Mouse (Mus musculus): ENCODE measurements around the gene Gpc1.

Gene Gpc1

DNA sequence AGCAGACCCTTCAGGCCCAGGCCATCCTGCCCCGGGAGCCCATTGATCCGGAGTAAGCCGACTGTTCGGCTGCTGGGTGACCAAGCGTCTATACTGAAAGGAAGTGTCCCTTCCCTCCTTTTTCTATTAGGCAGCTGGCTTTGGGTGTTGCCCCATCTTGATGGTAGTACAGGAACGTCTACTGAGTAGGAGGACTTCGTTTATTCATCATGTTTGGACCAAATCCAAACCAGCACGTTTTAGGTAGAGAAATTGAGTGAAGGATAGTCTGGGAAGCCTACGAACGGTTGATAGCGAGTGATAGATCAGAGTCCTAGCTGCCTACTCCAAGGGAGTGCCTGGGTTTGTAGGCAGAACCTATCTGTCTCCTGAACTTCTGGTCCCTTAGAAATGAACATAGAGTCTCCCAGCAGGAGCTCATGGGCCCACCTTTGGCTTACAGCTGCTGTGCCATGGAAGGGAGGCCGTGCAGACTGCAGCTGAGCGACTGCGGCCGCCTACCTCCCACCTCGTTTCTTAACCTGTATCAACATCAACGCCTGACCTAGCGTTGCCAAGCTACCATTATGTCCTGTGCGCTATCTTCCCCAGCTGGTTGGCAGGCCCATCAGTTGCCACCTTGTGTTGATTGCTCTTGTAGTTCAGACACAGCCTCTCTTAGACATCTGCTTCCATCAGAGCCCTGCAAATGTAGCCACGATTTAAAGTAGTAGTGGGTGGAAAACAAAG lies 76.4 kb downstream of the Gpc1 start:
- in situ Hi-C loops (cut with MboI; ENCODE audit: low pct_unique_long_range_greater_than_20kb in 1 of 2, low sequenced_read_pairs in 2 of 2, unreplicated experiment in 1 of 2), result no loop called here

DNA sequence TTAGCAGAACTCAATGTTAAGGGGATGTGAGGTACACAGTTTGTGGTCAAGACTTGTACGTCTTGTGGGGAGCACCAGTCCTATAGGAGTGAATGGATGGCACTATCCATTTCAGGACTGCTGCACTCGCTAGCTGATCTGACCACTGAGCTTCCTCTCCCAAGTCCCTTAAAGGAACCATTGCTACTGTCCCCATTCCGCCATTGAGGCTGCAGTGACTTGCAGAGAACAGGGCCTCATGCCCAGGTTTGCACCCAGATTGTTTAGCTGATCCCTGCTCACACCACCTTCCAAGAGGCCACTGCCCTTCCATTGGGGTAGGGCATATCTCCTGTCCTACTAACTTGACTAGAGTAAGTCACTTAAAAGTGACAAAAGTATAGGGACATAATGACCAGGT lies 77.2 kb downstream of the Gpc1 start:
- in situ Hi-C loops (cut with MboI; ENCODE audit: low pct_unique_long_range_greater_than_20kb in 1 of 2, low sequenced_read_pairs in 2 of 2, unreplicated experiment in 1 of 2), result no loop called here

DNA sequence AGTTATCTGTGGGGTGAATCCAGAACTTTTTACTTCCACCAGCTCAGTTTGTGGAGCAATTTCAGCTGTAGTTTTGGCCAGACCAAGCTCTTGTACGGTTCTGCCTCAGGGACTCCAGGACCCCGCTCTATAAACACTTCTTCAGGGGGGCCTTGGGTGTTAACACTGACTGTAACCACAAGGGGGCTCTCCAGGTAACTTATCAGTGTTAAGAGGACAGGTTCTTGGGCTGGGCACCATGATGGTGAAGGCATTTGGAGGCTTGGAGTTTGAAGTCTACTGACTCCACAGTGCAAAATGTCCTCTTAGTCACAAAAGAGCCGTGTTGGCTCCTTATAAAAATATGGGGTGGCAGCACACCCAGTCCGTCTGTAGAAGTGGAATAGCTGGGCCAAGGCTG lies 77.6 kb downstream of the Gpc1 start:
- in situ Hi-C loops (cut with MboI; ENCODE audit: low pct_unique_long_range_greater_than_20kb in 1 of 2, low sequenced_read_pairs in 2 of 2, unreplicated experiment in 1 of 2), result no loop called here

All from mouse embryonic stem cell (cell line).